Mouse (Mus musculus) thymus, postnatal 10 days (tissue): ENCODE measurements around the gene Znrf2.

Experiments
- DNase-seq, 2 experiments: peaks; one replicate each; pipeline ENCODE4 v3.0.0; 2021; ENCODE audit warnings: low spot score in 2 of 2

Znrf2 gene

DNA sequence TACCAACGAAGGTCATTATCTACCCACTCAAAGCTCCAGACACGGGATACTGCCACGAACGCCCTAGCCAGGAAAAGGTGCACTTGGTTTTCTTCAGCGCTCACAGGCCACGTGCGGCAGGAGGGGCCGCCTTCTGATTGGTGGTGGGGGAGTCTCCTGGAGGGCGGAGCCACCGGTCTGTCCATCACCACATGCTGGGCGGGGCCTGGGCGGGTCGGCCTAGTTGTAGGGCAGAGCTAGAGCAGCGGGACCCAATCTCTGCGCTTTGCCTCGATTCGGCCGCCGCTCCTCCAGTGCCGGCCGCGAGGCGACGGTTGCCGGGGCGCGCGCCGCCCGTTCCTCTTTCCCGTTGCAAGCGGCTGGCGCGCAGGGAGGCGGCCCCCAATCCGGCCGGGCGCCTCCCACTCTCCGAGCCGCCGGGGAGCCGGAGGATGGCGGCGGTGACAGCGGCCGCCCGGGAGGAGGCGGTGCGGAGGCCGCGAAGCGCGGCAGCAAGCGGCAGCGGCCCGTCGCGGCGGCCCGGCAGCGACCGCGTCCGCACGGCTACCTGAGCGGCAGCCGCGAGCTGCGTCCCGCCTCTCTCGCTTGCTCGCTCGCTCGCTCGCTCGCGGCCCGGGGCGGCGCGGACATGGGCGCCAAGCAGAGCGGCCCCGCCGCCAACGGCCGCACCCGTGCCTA is at the start of gene Znrf2:
Znrf2 (plus strand) TSS at position 529 of the 678 bp plus-strand sequence.
- DNase-seq = peak; percentile 93 to 94

DNA sequence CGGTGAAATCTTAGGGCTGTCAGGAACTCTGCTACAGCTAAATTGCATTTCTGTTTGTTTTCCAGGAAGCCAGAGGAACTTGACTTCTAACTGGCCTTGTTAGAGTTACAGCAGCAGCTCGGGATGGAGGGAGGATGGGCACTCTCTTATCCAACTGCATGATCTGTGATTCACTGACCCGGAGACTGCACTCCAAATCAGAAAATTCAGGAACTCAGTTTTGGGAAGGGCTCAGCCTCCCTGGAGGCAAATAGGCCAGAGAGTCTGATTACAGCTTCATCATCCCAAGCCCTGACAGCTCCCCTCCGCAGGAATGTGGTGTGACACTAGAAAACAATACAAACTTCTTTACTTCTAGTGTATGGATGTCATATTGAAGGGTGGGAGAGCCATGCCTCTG is 49.0 kb upstream of the Znrf2 start:
- DNase-seq = no peak

DNA sequence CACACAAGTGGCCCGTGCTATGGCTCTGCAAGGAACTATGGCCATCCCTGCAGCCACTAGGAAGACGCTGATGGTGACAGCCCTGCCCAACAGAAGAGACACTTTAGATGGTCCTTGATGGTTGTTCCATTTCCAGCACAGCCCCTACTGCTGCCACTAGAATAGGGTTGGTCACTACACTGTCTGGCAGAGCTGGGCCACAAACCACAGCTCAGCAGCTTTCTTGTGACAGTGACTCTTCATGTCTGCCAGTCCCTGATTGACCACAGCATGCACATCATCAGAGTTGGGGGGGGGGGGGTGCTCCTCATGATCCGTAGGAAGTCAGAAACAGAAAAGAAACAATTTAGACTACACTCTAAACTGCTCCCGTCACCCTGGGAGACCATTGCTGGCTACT is 46.0 kb upstream of the Znrf2 start:
- DNase-seq = no peak

DNA sequence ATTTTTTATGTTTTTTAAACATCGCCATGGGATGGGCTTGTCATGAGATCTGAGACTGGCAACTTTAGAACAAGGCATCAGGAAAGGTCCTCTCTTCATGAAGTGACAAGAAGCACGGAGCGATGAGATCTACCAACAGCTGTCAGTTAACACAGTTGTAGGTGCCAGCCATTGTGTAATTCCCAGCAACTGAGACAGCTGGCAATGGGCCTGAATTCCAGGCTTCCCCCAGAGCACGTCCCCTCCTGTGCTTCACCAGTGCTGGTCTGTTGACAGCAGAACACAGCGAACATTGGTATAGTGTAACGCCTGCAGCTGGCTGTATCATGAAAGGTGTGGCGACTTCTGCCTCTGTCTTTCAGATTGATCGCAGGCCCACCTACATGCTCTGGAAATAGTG is 45.5 kb upstream of the Znrf2 start:
- no peak for DNase-seq

DNA sequence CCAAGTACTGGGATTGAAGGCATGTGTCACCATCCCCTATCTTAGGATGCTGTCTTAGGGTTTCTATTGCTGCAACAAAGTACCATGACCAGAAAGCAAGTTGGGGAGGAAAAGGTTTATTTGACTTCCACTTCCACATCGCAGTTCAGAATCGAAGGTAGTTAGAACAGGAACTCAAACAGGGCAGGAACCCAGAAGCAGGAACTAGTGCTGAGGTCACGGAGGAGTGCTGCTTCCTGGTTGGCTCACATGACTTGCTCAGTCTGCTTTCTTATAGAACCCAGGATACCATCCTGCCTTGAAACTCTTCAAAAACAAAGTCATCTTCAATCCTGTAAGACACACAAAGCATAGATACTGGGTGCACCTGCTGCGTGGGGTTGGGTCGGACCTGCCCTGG is 44.6 kb upstream of the Znrf2 start:
- no peak for DNase-seq

DNA sequence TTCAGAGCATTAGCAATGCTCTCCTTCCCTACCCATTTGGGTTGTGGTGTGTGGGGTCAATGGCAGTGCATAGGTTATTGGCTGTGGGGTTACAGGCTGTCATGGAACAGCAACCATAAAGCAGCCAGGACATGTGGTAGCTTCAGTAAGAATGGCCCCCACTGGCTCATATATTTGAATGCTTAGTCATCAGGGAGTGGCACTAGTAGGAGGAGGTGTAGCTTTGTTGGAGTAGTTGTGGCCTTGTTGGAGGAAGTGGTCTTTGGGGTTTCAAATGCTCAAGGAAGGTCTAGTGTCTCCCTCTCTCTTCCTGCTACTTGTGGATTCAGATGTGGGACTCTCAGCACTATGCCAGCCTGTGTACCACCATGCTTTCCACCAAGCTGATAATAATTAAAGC is 41.0 kb upstream of the Znrf2 start:
- no peak for DNase-seq

DNA sequence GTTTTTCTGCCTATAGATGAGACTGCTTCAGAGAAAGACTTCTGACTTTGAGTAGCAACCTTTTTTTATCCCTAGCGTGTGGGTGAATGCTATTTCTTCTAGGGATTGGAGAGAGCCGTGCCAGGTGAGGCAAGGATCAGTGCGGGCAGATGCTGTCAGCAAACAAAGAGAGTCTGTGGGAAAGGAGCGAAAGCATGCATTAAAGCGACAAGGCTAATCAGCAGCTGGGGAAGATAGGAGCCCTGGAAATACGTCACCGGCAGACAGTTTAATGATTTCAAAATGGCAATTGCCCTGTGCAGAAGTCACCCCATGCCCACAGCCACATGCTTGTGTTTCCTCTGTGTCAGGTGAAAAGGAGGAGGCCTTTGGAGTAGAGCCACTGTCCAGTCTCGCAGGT is 39.1 kb upstream of the Znrf2 start:
- DNase-seq = no peak

DNA sequence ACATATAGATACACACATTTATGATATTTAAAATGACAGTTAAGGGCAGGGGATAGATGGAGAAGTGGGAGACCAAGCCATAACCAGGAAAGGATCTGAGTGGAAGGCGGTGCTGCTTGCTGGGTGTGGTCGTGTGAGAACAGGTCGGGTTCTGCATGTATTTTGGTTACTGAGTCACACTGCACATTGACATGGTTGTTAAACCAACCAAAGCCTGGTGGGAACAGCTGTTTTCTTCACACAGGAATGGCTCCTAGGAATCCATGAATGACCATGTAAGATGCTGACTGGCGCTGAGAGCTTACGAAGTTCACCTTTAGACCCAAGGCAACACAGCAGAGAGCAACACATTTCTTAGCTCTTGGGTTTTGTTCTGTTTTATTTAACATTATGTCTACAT is 36.7 kb upstream of the Znrf2 start:
- DNase-seq = no peak

DNA sequence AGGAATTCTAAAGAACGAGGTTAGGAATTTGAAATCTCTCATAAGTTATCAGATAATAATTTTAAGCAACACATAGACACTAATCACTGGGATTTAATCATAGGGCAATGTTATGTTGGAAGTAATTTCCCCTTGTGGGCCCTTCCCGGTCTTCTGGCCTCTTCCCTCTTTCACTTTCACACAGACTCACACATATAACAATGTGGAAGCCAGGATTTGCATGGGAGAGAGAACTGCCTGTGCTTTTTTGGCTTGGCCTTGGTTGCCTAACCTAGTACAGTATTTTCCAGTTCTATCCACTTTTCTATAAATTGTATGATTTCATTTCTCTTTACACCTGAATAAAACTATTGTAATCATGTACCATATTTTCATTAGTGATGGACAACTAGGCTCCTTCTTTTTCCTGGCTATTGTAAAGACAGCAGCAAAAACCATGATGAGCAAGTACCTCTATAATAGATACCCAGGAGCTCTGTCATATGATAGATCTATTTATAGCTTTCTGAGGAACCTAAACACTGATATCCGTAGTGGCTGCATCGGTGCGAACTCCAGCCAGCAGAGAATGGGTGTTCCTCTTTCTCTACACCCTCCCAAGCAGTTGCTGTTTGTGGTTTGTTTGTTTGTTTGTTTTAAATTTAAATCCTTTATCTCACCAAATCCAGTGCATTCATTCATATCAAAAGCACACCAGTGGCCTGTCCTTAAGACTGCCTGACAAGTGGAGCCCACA is 36.0 kb upstream of the Znrf2 start:
- no peak for DNase-seq

DNA sequence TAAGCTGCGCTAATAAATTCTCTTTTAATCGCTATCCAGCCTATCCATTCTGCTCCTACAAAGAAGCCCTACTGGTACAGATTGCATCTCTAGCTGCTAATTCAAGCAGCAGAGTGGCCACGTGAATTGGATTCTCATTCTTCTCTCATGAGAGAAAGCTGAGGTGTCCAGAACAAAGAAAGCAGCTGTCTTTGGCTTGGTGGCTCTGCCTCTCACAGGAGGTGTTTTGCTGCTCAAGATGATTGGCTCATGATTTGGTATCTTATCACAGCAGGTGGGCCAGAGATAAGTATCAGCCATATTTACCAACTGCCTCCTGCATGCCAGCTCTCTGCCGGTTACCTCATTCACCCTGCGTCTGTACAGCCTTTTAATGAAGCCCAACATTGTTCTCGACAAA is 34.8 kb upstream of the Znrf2 start:
- DNase-seq = no peak

DNA sequence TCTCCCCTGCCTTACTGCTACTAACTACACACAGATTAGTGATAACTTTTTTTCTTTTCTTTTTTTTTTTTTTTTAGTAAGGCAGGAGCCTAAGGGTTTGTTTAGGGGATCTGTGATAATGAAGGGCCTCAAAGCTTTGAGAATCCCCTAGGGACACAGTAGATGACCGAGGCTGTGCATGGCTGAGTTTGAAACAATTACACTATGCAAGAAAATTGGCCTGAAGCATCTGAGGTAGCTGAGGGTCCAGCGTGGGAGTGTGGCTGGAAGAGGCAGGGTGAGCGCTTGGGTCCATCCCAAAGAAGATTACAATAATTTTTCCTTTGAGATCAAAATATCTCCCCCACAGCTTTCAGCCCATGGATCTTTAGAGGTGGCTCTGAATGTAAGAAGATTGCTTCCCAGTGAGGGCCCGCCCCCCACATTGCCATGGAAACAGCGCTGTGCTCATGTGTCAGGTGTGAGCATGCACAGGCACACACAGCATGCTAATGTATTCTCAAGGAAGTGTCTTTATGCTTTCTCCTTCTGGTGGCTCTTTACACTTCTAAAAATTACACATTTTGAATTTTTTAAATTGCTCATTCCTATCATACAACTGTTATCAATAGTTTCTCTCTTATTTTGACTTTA is 31.5 kb upstream of the Znrf2 start:
- peak; percentile 59 to 65 for DNase-seq

DNA sequence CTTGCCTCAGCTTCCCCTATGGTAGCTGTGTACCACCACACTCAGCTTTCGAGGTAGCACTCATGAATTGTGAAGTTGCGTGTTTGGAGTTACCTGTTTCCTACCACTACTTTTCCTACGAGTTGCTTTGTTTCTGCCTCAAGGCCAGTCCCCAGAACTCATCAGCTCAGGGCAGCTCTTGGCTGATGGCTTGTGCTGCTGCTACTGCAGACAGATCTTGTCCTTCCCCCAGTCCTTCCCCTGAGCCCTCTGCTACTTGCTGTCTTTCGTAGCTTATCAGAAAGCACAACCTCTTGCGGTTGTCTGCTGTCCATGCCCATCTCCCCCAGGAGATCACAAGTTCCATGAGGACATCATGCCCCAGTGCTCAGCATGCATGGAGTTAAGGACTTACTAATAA is 29.9 kb upstream of the Znrf2 start:
- no peak for DNase-seq

DNA sequence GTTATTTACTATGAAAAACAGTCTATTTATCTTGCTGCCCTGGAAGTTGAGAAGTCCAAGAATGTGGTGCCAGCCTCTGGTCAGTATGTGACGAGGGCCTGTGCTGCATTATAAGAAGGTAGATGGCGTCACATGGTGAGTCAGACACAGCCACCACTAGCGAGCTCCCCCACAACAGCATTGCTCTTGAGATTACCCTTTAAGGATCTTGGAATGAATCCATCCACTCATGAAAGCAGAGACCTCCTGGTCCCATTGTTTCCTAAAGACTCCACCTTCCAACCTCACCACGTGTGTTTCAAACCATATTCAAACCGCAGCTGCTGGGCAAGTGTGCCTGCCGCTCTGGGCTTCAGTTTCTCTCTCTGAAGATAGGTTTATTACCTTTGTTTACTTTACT is 28.2 kb upstream of the Znrf2 start:
- DNase-seq = no peak

DNA sequence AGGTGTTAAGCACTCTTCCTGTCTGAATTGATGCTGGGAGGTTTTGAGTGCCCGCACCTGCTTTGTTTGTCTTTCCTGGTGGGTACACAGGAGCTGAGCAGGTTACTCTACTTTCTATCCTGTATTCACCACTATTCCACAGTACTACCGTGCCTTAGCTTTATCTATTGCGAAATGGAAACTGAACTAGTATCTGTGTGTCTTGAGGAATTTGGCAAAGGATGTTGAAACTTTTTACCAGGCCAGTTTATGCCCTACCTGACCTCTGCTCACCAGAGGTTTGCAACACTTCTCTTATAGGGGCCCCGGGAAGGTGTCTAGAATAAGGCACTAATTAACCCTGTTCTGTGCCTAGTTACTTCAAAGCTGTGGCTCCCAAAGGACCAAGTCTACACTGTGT is 27.6 kb upstream of the Znrf2 start:
- DNase-seq = no peak

DNA sequence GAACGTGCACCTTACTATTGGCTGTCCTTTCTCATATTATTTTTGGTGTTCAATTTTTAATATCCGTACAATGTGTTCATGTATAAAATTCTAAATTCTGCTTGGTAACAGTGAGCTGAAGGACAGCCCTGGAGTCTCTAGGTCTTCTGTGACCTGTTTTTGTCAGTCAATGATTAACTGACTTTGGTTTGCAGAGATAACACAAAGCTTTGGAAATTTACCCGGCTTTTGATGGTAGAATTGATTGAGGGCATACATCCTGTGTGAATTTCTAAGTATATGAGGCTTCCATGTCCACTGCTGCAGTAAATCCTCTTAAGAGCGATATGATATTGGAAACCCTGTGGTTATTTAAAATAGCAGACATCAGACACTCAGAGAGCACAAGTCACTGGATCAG is 26.6 kb upstream of the Znrf2 start:
- no peak for DNase-seq

DNA sequence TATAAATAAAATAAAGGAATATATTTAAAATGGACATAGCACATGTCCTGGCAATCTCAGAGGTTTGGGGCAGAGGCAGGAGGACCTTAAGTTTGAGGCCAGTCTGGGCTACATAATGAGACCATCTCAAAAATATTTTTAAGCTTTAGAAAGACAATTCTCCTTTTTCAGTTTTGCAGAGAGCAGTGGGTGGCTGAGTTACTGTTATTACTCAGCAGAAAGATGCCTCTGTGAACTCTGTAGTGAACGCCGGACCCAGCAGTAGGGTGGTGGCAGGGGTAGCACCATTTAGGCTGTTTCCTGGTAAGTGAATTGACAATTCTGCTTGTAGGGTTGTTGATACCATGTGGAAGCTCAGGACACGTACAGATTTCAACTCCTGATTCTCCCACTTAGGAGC is 22.9 kb upstream of the Znrf2 start:
- no peak for DNase-seq

DNA sequence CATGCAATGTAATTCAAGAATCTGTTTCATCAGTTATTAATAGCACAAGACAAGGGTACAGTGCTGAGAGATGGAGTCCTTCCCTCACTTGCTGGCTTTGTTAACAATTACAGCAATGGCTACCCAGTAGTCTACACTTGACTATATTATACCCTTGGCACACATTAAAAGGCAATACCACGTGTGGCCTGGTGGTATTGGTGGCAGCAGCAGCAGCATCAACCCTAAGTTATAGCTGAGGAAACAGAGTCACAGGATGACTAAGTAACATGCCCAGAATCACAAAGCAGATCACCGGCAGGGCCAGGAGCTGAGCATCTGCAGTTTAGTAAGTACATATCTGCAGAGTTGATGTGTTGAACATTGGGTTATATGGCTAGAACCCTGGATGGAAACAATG is 22.3 kb upstream of the Znrf2 start:
- no peak for DNase-seq

DNA sequence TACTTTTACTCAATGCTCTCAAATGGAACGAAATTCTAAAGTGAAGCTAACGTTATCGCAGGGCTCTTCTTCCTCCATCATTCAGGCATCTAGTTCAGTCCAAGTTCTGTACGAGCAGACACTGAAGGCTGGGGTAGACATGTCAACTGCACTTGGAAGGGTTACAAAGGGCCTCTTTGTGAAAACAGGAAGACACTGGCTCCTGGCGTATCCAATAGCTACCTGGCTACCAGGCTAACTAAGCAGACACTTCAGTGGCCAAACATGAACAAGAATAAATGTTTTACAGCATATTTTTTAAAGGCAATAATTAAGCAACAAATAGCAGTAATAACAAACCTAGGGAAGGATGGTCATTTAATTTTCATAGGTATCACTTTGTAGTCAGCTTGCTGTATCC is 21.7 kb upstream of the Znrf2 start:
- no peak for DNase-seq

DNA sequence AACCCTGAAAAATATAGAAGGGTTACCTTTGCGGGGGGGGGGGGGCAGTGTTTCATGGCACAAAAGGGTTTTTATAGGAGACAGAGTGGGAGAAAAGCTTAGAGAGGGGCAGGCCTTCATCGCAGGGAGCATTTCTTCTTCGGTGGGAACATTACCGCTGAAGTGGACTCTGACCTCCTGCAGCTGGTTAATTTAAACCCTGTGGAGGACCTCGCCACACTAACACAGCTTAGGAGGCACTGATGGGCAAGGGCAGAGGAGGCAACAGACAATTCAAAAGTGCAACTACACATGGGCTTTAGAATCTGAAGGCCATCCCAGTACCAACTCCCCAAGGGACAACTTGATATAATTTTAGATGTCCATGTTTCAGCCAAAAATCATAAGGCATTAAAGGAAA is 20.7 kb upstream of the Znrf2 start:
- no peak for DNase-seq

DNA sequence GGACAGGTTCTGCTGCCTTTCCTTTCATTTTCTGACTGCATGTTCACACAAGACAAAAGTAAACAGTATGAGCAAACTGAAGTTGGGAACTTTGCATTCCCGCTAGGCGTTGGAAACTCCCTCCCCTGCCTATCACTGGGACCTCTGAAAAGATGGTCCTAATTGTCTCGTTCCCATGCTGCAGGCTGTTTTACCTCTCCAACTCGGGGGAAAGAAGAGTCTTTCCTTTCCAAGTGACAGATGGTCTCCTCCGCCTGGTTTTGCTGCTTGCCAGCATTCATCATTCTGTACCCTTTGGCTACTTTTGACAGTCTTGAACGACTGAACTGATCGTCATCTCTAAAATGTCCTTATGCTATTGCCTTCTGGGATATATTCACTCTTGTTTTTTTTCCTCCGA is 14.4 kb upstream of the Znrf2 start:
- DNase-seq = no peak

DNA sequence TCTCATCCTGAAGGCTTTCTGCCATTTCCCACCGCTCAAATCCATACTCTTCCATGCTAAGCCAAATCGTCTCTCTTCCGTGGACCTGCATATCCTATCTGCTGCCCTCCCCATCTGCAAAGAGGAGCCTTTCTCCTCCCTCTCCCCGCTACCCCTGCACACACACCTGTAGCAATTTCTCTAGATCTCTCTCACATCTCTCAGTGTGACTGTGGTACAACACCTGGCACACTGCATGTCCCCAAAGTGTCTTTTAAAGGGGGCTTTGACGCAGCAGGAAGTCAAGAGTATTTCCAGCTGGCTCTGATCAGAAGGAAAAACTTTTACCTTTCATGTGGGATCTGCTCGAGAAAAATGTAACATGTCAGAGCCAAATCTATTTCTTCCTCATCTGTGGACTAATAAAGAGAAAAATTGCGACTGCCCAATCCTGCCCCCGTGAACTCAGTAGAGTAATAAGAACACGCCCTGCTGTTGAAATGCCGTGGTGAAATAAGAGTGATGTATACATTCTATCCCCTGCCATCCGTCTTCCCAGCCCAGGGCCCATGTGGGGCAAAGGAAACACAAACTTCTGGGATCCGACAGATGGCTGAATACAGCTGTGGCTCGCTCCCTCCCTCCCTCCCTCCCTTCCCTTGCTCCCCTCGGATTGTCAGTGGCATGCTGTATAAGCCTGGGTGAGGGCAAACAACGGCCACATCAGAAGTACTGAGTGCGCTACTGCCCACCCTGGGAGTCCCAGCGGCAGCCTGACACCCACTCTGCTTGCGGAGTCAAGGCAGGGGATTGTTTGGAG is 12.5 kb upstream of the Znrf2 start:
- peak; percentile 58 to 69 for DNase-seq

DNA sequence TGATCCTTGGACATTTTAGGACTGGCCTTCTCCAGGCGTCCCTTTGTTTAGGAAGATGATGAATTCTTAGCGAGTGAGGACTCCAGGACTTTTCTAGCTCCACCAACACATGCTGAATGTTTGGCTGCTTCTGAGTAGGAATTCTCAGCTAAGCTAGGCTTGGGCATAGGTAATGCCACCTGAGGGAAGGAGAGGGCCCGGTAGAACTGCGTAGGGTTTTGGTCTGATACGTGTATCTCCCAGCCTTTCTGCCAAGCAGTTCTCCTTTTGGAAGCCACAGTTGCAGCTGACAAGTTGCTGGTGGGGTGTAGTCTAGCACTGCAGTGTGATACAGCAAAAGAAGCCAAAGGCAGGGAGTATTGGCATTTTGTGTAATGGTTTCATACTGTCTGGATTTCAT is 10.9 kb upstream of the Znrf2 start:
- DNase-seq = no peak
